Mouse (Mus musculus): ENCODE data around the gene Stt3b. TPM values are rescaled to one million over a fixed set of nuclear protein-coding genes. Genes with fewer than 3 reads are reported as not detected.

The Stt3b gene
- total and polyA plus RNA-seq, 3 experiments = 22.2 to 56.5 (median 54.9) TPM

GRCm38 (mm10) chr9:115234561-115234960 is 75.7 kb downstream of the Stt3b start:
- Histone ChIP-seq H3K27ac (no peak overlapping the region), H3K27me3 (ENCODE audit: control insufficient read depth, insufficient read depth, low read length) (no peaks in the 10 kb centered on the region), H3K79me2 (replicated peaks; ENCODE audit: control insufficient read depth, insufficient read depth, low read length) (no peaks in the 10 kb centered on the region), H3K4me1 (ENCODE audit: control insufficient read depth, insufficient read depth, low read length) (peaks cover 4% of the 10 kb centered on the region), H3K4me3 (no peak overlapping the region), H3K9ac (ENCODE audit: low read depth, low read length) (no peak overlapping the region), H3K36me3 (ENCODE audit: control insufficient read depth, insufficient read depth, low read length) (no peaks in the 10 kb centered on the region)
- TF ChIP-seq POLR2A (IDR thresholded peaks at IDR 0.05; ENCODE audit: insufficient read depth, low read depth, low read length) = no peak
- TF ChIP-seq CTCF (IDR thresholded peaks at IDR 0.05) = no peak
- no peak for TF ChIP-seq EP300 (IDR thresholded peaks at IDR 0.05; ENCODE audit: insufficient read depth, low read depth, low read length)
- intact Hi-C loops (cut with DNase I) = no loop called here
- DNase-seq = no peak
- 95% methylated on average over 2 of the region's 2 CpGs for WGBS

GRCm38 (mm10) chr9:115233721-115234120 is 76.5 kb downstream of the Stt3b start:
- no peak overlapping the region for H3K4me3 ChIP-seq
- H3K27me3 ChIP-seq (ENCODE audit: control insufficient read depth, insufficient read depth, low read length) = no peaks in the 10 kb centered on the region
- peaks cover 4% of the 10 kb centered on the region for H3K4me1 ChIP-seq (ENCODE audit: control insufficient read depth, insufficient read depth, low read length)
- no peak for DNase-seq
- no peak overlapping the region for H3K9ac ChIP-seq (ENCODE audit: low read depth, low read length)
- 79% methylated on average over 5 of the region's 5 CpGs for WGBS
- H3K79me2 ChIP-seq (replicated peaks; ENCODE audit: control insufficient read depth, insufficient read depth, low read length) = no peaks in the 10 kb centered on the region
- TF ChIP-seq POLR2A (IDR thresholded peaks at IDR 0.05; ENCODE audit: insufficient read depth, low read depth, low read length) = no peak
- TF ChIP-seq CTCF (IDR thresholded peaks at IDR 0.05) = no peak
- TF ChIP-seq EP300 (IDR thresholded peaks at IDR 0.05; ENCODE audit: insufficient read depth, low read depth, low read length) = no peak
- intact Hi-C loops (cut with DNase I) = no loop called here
- no peak overlapping the region for H3K27ac ChIP-seq
- no peaks in the 10 kb centered on the region for H3K36me3 ChIP-seq (ENCODE audit: control insufficient read depth, insufficient read depth, low read length)

- no peak overlapping the region for H3K9ac ChIP-seq (ENCODE audit: low read depth, low read length)
- peaks cover 2% of the 10 kb centered on the region for H3K4me1 ChIP-seq (ENCODE audit: control insufficient read depth, insufficient read depth, low read length)
- no peak overlapping the region for H3K4me3 ChIP-seq
- TF ChIP-seq CTCF (IDR thresholded peaks at IDR 0.05) = no peak
- no peak for TF ChIP-seq EP300 (IDR thresholded peaks at IDR 0.05; ENCODE audit: insufficient read depth, low read depth, low read length)
- no peak for TF ChIP-seq POLR2A (IDR thresholded peaks at IDR 0.05; ENCODE audit: insufficient read depth, low read depth, low read length)
- no peaks in the 10 kb centered on the region for H3K36me3 ChIP-seq (ENCODE audit: control insufficient read depth, insufficient read depth, low read length)
- H3K27me3 ChIP-seq (ENCODE audit: control insufficient read depth, insufficient read depth, low read length) = no peaks in the 10 kb centered on the region
- no peak overlapping the region for H3K27ac ChIP-seq
- WGBS = 59% methylated on average over 3 of the region's 3 CpGs
- no peaks in the 10 kb centered on the region for H3K79me2 ChIP-seq (replicated peaks; ENCODE audit: control insufficient read depth, insufficient read depth, low read length)
- intact Hi-C loops (cut with DNase I) = no loop called here
- DNase-seq = no peak
Observed at GRCm38 (mm10) chr9:115231476-115231875, 78.7 kb downstream of the Stt3b start.

- H3K79me2 ChIP-seq (replicated peaks; ENCODE audit: control insufficient read depth, insufficient read depth, low read length) = no peaks in the 10 kb centered on the region
- TF ChIP-seq CTCF (IDR thresholded peaks at IDR 0.05) (no peak), POLR2A (IDR thresholded peaks at IDR 0.05; ENCODE audit: insufficient read depth, low read depth, low read length) (no peak), EP300 (IDR thresholded peaks at IDR 0.05; ENCODE audit: insufficient read depth, low read depth, low read length) (no peak)
- H3K36me3 ChIP-seq (ENCODE audit: control insufficient read depth, insufficient read depth, low read length) = no peaks in the 10 kb centered on the region
- DNase-seq = no peak
- intact Hi-C loops (cut with DNase I) = no loop called here
- H3K27me3 ChIP-seq (ENCODE audit: control insufficient read depth, insufficient read depth, low read length) = no peaks in the 10 kb centered on the region
- WGBS = 78% methylated on average over 3 of the region's 3 CpGs
- H3K27ac ChIP-seq = no peak overlapping the region
- no peaks in the 10 kb centered on the region for H3K4me1 ChIP-seq (ENCODE audit: control insufficient read depth, insufficient read depth, low read length)
- H3K4me3 ChIP-seq = no peak overlapping the region
- H3K9ac ChIP-seq (ENCODE audit: low read depth, low read length) = no peak overlapping the region
Observed at GRCm38 (mm10) chr9:115230141-115230540, 80.1 kb downstream of the Stt3b start.

GRCm38 (mm10) chr9:115229676-115230075 is 80.5 kb downstream of the Stt3b start:
- intact Hi-C loops (cut with DNase I) = no loop called here
- H3K79me2 ChIP-seq (replicated peaks; ENCODE audit: control insufficient read depth, insufficient read depth, low read length) = no peaks in the 10 kb centered on the region
- no peak overlapping the region for H3K4me3 ChIP-seq
- no peak overlapping the region for H3K9ac ChIP-seq (ENCODE audit: low read depth, low read length)
- no peaks in the 10 kb centered on the region for H3K4me1 ChIP-seq (ENCODE audit: control insufficient read depth, insufficient read depth, low read length)
- no peaks in the 10 kb centered on the region for H3K27me3 ChIP-seq (ENCODE audit: control insufficient read depth, insufficient read depth, low read length)
- H3K36me3 ChIP-seq (ENCODE audit: control insufficient read depth, insufficient read depth, low read length) = no peaks in the 10 kb centered on the region
- WGBS = 85% methylated on average over 10 of the region's 10 CpGs
- no peak overlapping the region for H3K27ac ChIP-seq
- TF ChIP-seq EP300 (IDR thresholded peaks at IDR 0.05; ENCODE audit: insufficient read depth, low read depth, low read length) (no peak), POLR2A (IDR thresholded peaks at IDR 0.05; ENCODE audit: insufficient read depth, low read depth, low read length) (no peak), CTCF (IDR thresholded peaks at IDR 0.05) (no peak)
- DNase-seq = no peak

GRCm38 (mm10) chr9:115229145-115229544 is 81.1 kb downstream of the Stt3b start:
- no peaks in the 10 kb centered on the region for H3K36me3 ChIP-seq (ENCODE audit: control insufficient read depth, insufficient read depth, low read length)
- WGBS = 80% methylated on average over 4 of the region's 4 CpGs
- DNase-seq = no peak
- no peaks in the 10 kb centered on the region for H3K4me1 ChIP-seq (ENCODE audit: control insufficient read depth, insufficient read depth, low read length)
- H3K9ac ChIP-seq (ENCODE audit: low read depth, low read length) = no peak overlapping the region
- TF ChIP-seq EP300 (IDR thresholded peaks at IDR 0.05; ENCODE audit: insufficient read depth, low read depth, low read length) (no peak), POLR2A (IDR thresholded peaks at IDR 0.05; ENCODE audit: insufficient read depth, low read depth, low read length) (no peak), CTCF (IDR thresholded peaks at IDR 0.05) (no peak)
- no peak overlapping the region for H3K27ac ChIP-seq
- no peak overlapping the region for H3K4me3 ChIP-seq
- no peaks in the 10 kb centered on the region for H3K27me3 ChIP-seq (ENCODE audit: control insufficient read depth, insufficient read depth, low read length)
- no peaks in the 10 kb centered on the region for H3K79me2 ChIP-seq (replicated peaks; ENCODE audit: control insufficient read depth, insufficient read depth, low read length)
- intact Hi-C loops (cut with DNase I) = no loop called here

Measured in heart, adult 2 months (tissue).